Mouse (Mus musculus): ENCODE measurements at regions not wholly inside any gene's neighbourhood (a gene's known extent, or its start where the extent isn't known, plus 50 kb on each side); places are given as distances from the start of the nearest gene placed in this dataset.

GRCm38 (mm10) chr5:139619301-139620161 is 76.2 kb downstream of the Uncx start:
- peak overlapping the region; percentile 44 for H3K4me2 ChIP-seq
- no peak overlapping the region for H3K9ac ChIP-seq (replicated peaks)
- no peaks in the 10 kb centered on the region for H3K36me3 ChIP-seq
- H3K27ac ChIP-seq: peak overlapping the region; percentile 81
- peak; percentile 80 for ATAC-seq (ENCODE audit: insufficient number of reproducible peaks, insufficient read depth, low FRiP score, low TSS enrichment, low read depth)
- H3K27me3 ChIP-seq: peaks cover 85% of the 10 kb centered on the region
- no peaks in the 10 kb centered on the region for H3K9me3 ChIP-seq
- WGBS: 7% methylated on average over 36 of the region's 36 CpGs
- peaks cover 25% of the 10 kb centered on the region for H3K4me1 ChIP-seq (replicated peaks)
- peak overlapping the region; percentile 15 for H3K4me3 ChIP-seq (replicated peaks)

- 49% methylated on average over 22 of the region's 22 CpGs for WGBS
- ATAC-seq (ENCODE audit: insufficient number of reproducible peaks, insufficient read depth, low FRiP score, low TSS enrichment, low read depth): no peak
Observed at GRCm38 (mm10) chr5:139625871-139626460, 82.7 kb downstream of the Uncx start.

GRCm38 (mm10) chr5:139627552-139627951 is 84.3 kb downstream of the Uncx start:
- peaks cover 20% of the 10 kb centered on the region for H3K9me3 ChIP-seq
- H3K27ac ChIP-seq: no peak overlapping the region
- H3K4me1 ChIP-seq (replicated peaks): no peaks in the 10 kb centered on the region
- no peak overlapping the region for H3K4me2 ChIP-seq
- H3K4me3 ChIP-seq (replicated peaks): no peak overlapping the region
- peaks cover 33% of the 10 kb centered on the region for H3K27me3 ChIP-seq
- H3K36me3 ChIP-seq: no peaks in the 10 kb centered on the region
- no peak for ATAC-seq (ENCODE audit: insufficient number of reproducible peaks, insufficient read depth, low FRiP score, low TSS enrichment, low read depth)
- 66% methylated on average over 1 of the region's 1 CpGs for WGBS
- H3K9ac ChIP-seq (replicated peaks): no peak overlapping the region

More at GRCm38 (mm10) chr5:139625871-139626460, 82.7 kb downstream of the Uncx start:
- Histone ChIP-seq H3K4me3 (replicated peaks) (no peak overlapping the region), H3K27me3 (peaks cover 45% of the 10 kb centered on the region), H3K27ac (no peak overlapping the region), H3K9ac (replicated peaks) (no peak overlapping the region), H3K9me3 (peaks cover 20% of the 10 kb centered on the region), H3K36me3 (no peaks in the 10 kb centered on the region), H3K4me1 (replicated peaks) (no peaks in the 10 kb centered on the region), H3K4me2 (no peak overlapping the region)

GRCm38 (mm10) chr5:139637028-139637427 is 93.7 kb downstream of the Uncx start:
- 82% methylated on average over 2 of the region's 2 CpGs for whole genome bisulfite sequencing
- no peaks in the 10 kb centered on the region for H3K36me3 ChIP-seq
- H3K27me3 ChIP-seq: no peaks in the 10 kb centered on the region
- no peak overlapping the region for H3K9ac ChIP-seq (replicated peaks)
- H3K27ac ChIP-seq: no peak overlapping the region
- H3K4me2 ChIP-seq: no peak overlapping the region
- no peak overlapping the region for H3K4me3 ChIP-seq (replicated peaks)
- peaks cover 5% of the 10 kb centered on the region; the same call in 1 of the 2 replicates for H3K4me1 ChIP-seq (replicated peaks)
- ATAC-seq (ENCODE audit: insufficient number of reproducible peaks, insufficient read depth, low FRiP score, low TSS enrichment, low read depth): no peak
- H3K9me3 ChIP-seq: no peaks in the 10 kb centered on the region

GRCm38 (mm10) chr5:139640652-139641612 is 95.2 kb downstream of the Micall2 start:
- no peak for ATAC-seq (ENCODE audit: insufficient number of reproducible peaks, insufficient read depth, low FRiP score, low TSS enrichment, low read depth)
- 52% methylated on average over 16 of the region's 16 CpGs for WGBS
- Histone ChIP-seq H3K4me3 (replicated peaks) (no peak overlapping the region), H3K9me3 (no peaks in the 10 kb centered on the region), H3K9ac (replicated peaks) (no peak overlapping the region), H3K36me3 (no peaks in the 10 kb centered on the region), H3K27me3 (peaks cover 15% of the 10 kb centered on the region), H3K27ac (no peak overlapping the region), H3K4me2 (no peak overlapping the region), H3K4me1 (replicated peaks) (peaks cover 5% of the 10 kb centered on the region; the same call in 1 of the 2 replicates)

- Histone ChIP-seq H3K4me2 (no peak overlapping the region), H3K36me3 (no peaks in the 10 kb centered on the region), H3K4me3 (replicated peaks) (no peak overlapping the region), H3K4me1 (replicated peaks) (peaks cover 5% of the 10 kb centered on the region; the same call in 1 of the 2 replicates), H3K9ac (replicated peaks) (no peak overlapping the region), H3K9me3 (peaks cover 3% of the 10 kb centered on the region; the same call in 1 of the 2 replicates), H3K27ac (no peak overlapping the region), H3K27me3 (peaks cover 41% of the 10 kb centered on the region)
- ATAC-seq (ENCODE audit: insufficient number of reproducible peaks, insufficient read depth, low FRiP score, low TSS enrichment, low read depth): no peak
- WGBS: 65% methylated on average over 6 of the region's 6 CpGs
Observed at GRCm38 (mm10) chr5:139644816-139645215, 91.3 kb downstream of the Micall2 start.

- Histone ChIP-seq H3K4me1 (replicated peaks) (no peaks in the 10 kb centered on the region), H3K9me3 (peaks cover 3% of the 10 kb centered on the region; the same call in 1 of the 2 replicates), H3K4me2 (no peak overlapping the region), H3K27me3 (peaks cover 34% of the 10 kb centered on the region), H3K4me3 (replicated peaks) (no peak overlapping the region), H3K9ac (replicated peaks) (no peak overlapping the region), H3K27ac (no peak overlapping the region), H3K36me3 (no peaks in the 10 kb centered on the region)
- ATAC-seq (ENCODE audit: insufficient number of reproducible peaks, insufficient read depth, low FRiP score, low TSS enrichment, low read depth): no peak
- WGBS: 30% methylated on average over 4 of the region's 4 CpGs
Observed at GRCm38 (mm10) chr5:139651041-139651440, 85.1 kb downstream of the Micall2 start.
